Mouse (Mus musculus): ENCODE results near the gene Nectin1. TPM values are rescaled to one million over a fixed set of nuclear protein-coding genes. Genes with fewer than 3 reads are reported as not detected.

The Nectin1 gene
- total RNA-seq, 2 experiments from 2014 or later, result 1.8 to 2.3 TPM

DNA sequence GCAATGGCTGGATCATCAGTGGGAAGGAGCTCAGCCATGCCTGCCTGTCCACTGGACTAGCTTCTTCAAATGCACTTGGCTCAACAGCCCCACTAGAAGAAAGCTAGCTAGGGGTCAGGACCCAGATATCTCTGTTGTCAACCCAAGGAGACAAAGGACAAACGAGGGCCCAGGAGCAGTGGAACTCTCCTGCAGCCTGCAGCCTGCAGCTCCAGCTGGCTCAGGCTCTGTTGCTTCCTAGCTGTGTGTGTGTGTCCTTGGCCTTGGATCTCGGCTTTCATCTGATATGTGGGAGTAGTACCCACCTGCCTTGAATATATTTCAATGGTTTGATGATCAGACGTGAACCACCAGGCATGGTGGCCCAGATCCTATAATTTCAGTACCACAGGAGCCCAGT lies 49.6 kb downstream of the Nectin1 start:
- intact Hi-C loops (cut with DNase I), result no loop called here
- no peak for DNase-seq

DNA sequence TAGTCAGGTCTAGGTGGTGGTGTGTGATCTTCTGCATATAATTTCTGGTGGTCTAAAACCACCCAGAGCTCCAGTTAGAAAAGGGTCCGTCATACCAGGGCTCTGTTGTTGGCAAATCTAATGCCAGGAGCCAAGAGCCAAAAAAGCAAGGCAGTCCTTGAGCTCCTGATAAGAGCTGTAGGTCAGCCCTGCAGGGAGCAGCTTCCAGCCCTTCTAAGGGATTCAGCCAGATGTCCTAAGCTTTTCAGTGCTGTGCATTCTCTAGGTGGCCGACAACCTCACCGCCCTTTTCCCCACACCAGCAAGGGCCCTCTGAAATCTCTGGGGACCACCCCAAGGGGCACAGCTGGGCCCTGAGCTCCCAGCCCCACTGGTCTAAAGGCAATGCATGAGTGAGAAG lies 52.2 kb downstream of the Nectin1 start:
- no peak for DNase-seq

DNA sequence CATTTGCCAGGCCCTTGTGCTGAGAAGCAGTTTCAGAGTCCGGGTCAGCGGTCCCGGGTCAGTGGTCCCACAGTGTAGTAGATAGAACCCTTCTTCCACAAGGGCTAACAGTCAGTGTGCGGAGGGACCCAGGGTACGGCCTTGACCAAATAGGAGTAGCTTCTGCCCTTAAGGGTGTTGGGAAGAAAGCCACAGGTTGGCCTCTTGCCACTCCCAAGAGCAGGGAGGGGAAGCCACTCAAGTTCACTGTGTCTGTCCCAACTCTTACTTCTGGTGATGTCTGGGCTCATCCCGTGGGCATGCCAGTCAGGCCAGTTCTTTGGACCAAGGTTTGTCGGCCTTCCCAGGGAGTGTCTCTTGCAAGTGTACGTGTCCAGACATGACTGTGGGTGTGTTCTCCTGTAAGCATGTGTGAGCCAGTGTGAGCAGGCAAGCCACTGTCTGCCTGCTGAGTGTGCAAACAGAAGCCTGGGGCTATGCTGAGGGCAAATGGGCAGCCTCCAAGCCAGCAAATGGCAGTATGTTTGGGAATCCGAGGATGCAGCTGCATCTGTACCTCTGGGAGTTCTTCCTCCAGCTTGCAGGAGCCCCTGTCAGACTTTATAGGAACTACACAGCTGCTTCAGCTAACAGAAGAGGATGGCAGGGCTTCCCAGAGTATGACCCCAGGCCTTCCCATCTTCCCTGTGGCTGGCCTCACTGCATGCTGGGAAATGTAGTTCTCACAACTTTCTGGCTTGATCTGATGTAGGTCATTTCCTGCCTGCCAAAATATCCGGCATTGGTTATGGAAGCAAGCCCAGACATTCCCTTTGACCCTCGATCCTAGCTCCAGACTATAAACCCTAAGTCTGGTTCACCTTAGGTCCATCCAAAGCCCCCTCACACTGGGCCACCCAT lies 53.3 kb downstream of the Nectin1 start:
- no peak for DNase-seq
- intact Hi-C loops (cut with DNase I), result loop anchor here (2.0 kb wide), 1 partner anchor 50 kb away; no protein-coding TSS in a partner anchor

More for the DNA sequence above, 52.2 kb downstream of the Nectin1 start:
- intact Hi-C loops (cut with DNase I), result loop anchor here (2.0 kb wide), 1 partner anchor 49 kb away; no protein-coding TSS in a partner anchor

DNA sequence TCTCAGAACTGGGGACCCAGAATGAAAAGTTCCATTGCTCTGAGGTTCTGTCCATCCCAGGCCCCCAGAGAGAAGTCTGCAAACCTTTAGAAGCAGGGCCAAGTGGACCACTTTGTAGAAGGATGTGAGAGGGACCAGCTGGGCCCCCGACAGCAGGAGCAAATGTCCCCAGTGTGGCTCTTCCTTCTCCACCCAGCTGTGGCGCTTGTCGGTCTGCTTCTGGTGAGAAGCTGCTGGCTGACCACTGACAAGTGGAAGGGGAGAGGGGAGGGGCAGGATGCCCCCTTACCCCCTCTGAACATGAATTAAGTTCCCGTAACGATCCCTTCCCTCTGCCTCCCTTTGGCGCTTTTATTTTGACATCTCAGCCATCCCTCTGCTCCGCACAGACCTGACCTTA lies 54.0 kb downstream of the Nectin1 start:
- intact Hi-C loops (cut with DNase I), result loop anchor here (2.0 kb wide), 1 partner anchor 51 kb away; no protein-coding TSS in a partner anchor
- DNase-seq, result no peak

DNA sequence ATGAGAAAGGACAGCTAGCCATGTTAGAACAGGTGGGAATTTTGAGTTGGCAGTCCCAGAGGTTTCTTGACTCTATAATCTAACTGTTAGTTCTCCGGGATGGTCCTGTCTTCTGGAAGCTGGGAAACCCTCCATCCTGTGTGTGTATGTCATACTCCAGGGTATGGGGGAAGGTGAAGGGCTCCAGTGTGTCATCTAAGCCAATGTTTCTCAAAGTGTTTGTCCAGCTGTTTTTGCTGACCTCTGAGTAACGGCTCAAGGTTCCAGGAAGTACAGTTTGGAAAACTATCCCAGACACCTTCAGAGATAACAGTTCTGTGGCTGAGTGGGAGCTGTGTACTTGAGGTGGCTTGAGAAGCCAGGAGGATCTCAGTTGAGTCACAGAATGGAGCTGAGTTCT lies 56.7 kb downstream of the Nectin1 start:
- no peak for DNase-seq
- intact Hi-C loops (cut with DNase I), result no loop called here

DNA sequence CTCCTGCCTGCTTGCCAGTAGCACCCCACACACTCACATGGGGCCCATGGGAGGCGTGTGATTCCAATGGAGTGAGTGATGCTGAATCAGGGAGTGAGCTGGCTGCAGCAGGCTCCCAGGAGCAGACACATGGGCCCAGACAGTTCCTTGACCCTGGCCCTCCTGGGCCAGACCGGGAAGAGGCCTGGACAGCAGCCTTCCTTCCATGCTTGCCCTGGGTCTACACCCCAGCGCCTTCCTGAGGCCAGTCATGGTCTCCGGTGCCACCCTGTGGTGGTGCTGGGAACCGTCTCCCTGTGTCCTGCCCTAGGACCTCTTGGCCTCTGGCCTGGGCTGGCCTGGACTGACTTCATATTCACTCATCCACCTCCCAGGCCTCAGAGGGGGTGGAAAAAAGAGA lies 58.1 kb downstream of the Nectin1 start:
- peak; percentile 82 to 88 for DNase-seq
- intact Hi-C loops (cut with DNase I), result loop anchor here (1.0 to 2.0 kb wide), 2 partner anchors 60 to 463 kb away; no protein-coding TSS in a partner anchor

DNA sequence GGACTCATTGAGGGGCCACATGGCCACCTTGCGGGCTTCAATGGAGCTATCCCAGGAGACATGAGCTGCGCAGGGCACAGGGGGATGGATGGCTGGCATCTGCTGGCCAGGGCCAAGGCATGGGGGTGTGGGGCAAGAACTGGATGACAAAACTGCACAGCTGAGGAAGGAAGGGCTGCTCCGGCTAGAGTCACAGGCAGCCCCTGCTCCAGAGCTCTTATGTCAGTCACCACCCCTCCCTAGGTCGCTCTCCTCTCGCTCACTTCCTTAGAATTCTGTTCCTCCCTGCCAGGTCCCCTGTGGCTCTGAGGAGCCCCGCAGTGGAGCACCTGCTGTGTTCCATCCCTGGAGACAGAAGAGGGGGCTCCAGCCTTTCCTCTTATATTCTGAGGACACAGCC lies 63.8 kb downstream of the Nectin1 start:
- intact Hi-C loops (cut with DNase I), result no loop called here
- no peak for DNase-seq

DNA sequence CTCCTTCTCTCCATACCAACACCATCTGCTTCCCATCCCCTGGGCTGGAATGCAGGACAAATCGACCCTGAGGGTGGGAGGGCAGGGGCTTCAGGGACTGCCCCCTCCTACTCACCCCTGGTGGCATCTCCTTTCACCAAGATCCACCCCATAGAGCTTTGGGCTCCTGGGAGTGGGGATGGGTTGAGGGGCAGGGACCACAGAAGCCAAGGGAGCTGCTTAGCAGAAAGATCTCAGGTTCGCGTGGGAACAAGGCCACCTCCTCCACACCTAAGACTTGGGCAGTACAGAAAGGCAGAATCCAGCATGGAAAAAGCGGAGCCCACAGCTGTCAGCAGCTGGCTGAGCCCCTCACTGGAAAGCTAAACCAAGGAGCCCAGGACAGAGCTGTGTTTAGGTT lies 64.3 kb downstream of the Nectin1 start:
- no peak for DNase-seq
- intact Hi-C loops (cut with DNase I), result no loop called here

DNA sequence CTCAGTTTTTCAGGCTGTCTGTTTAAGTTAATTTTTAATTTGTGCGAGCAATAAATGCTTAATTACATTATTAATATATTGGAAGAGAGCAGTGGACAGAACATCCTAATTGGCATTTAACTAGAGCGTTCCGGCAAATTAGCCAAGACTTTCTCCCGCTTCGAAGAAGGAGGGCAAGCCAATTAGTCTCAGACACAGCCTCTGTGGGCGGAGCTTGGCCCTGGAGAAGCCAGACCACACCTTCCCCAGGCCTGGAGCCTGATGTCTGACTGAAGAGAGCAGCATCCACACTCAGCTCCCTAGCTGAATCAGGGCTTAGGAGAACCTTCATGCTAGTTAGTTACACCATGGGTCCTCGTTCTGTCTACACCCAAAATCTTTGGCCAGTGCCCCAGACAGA lies 64.8 kb downstream of the Nectin1 start:
- no peak for DNase-seq
- intact Hi-C loops (cut with DNase I), result no loop called here

DNA sequence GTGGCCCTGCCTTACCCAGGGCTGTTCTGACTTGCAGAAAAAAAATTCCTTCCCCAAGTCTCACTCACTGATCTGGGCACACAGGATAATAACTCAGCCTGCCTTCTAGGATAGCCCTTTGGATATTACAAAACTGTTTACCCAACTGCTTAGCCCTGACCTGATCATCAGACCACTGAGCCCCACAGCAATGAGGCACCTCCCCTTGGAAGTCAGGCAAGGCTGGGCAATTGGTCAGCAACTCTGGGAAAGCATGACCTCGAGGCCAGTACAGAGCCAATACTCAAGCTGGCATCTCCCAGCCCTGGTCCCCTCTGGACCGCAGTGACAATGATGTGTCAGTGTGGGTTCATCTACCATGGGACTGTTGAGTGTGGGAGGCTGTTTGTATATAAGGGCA lies 69.4 kb downstream of the Nectin1 start:
- intact Hi-C loops (cut with DNase I), result no loop called here

DNA sequence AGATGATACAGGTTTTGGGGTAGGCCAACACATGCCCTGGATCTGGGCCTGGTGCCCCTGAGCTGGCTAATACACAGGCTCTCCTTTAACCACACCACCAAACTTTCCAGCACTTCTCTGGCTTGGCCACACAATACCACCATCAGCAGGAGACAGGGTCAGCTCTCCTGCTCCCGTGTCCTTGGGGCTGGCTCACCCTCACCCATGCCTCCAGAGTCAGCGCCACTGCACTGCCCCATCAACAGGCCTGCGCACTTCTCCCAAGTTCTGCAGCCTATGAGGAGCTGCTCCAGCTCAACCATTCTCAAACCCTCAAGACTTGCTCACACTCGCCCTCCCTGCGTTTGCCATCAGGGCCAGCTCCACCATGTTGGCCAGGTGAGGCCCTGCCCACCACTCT lies 78.4 kb downstream of the Nectin1 start:
- intact Hi-C loops (cut with DNase I), result no loop called here
- DNase-seq, result no peak

More for the DNA sequence above, 69.4 kb downstream of the Nectin1 start:
- DNase-seq, result no peak

DNA sequence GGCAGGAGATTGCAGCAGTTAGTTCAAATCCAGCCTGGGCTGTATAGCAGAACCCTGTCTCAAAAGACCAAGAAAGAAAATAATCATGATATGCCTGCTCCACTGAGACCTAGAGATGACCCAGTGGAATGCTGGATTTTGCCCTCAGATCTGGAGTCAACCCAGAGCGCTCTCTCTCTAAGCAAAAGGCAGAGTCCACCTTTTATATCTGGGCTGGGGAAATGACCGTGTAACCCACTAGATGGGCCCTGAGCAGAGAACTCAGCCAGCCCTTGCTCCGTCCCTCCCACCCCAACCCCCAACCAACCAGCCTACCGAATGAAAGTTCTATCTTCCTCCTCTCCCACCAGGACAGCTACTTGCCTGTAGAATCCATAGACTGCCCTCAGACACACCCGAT lies 81.4 kb downstream of the Nectin1 start:
- DNase-seq, result no peak
- intact Hi-C loops (cut with DNase I), result no loop called here

DNA sequence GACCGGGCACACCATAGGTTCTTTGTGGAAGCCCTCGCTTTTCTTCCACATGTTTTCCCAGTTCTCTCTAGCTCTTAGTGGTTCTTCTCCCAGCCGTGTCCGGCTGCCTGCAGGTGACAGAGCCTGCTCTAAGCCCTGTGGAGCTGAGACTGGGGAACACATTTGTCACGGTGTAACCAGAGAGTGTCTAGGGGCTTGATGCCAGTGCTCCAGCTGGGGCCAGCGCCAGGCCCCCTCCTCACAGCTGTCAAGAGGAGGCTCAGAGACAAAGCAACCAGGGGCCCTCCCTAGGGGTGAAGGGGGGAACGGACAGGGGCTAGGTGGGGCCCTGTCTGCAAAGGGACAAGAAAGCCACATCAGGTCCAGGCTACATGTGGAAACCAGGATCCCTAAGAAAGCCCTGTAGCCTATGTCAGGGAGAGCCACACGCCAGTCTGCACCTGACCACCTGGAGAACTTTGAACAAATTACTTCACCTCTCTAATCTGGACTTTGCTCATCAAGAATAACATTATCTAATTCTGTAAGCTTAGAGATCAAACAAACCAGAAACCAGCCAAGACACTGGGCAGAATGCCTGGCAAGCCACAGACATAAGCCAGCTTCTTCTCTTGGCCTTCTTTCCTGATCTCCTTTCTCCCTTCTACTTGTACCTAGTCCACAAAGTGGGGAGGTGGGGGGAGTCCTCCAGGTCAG lies 82.9 kb downstream of the Nectin1 start:
- no peak for DNase-seq
- intact Hi-C loops (cut with DNase I), result no loop called here

DNA sequence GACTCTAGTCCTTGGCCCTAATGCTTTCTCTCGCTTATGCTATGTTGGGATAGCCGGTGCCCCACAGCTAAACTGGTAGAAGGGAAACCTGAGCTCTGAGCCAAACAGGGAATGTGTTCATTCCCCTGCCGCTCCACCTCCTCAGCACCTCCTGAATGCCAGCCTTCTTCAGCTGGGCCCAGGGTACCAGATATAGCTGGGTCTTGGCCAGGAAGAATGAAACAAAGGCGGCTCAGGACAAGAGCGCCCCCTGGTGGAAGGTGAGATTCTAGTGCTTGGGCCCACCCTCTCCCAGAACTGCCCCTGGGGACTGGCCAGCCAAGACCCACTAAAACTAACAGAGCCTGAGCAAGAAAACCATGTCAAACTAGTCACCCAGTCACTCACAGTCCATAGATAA lies 83.8 kb downstream of the Nectin1 start:
- DNase-seq, result peak; percentile 42 to 44
- intact Hi-C loops (cut with DNase I), result no loop called here

DNA sequence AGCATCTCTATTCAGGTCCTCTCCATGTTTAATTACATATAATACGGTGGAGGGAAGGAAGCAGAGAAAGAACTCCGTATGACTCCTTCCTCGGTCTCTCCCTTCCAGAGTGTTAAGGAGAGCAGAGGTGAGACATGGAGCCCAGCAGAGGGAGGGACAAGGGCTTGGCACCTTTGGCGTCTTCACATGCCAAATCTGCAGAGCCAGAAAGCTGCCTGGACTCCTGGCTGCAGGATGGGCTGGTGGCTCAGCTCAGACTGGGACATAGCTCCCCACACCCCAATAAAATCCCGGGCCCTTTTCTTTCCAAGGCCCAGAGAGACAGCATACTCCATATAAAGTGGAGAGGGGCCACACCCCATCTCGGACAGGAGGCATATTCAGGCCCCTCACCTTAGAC lies 85.2 kb downstream of the Nectin1 start:
- no peak for DNase-seq
- intact Hi-C loops (cut with DNase I), result loop anchor here (2.0 kb wide), 1 partner anchor 86 kb away; the partner anchor contains the start of gene Nectin1

DNA sequence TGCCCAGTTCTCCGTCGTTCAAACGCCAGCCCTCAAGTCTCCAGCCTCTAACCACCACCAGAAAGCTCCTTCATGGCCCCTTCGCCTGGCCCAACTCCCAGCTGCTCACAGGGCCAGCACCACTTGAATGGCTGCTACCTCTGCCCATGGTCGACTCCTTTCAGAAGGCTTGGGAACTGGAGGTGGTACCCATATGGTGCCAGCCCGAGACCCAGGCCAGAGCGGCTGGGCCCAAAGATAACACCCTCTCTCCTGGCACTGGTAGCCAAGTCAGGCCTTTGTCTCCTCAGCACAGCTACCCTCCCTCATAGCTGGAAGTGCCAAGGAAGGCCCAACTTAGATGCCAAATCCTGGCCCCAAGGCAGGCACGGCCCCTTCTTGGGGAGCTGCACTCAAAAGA lies 89.4 kb downstream of the Nectin1 start:
- intact Hi-C loops (cut with DNase I), result no loop called here
- DNase-seq, result no peak

DNA sequence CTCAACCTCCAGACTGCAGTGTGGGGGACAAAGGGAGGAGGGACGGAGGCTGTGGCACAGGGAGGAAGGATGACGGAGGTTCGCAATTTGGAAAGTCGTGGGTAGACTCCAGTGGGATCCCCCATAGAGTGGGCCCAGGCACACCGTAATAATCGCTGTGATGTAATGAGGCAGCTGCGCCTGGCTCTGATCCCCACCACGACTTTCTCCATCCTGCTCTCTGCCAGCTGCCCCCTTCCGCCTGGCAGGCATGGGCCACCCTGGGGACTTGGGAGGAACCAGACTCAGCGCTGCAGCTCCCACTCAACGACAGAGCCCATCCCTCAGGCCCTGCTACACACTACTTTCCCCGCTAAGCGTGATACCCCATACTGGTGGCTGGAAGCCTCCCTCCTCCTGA lies 90.5 kb downstream of the Nectin1 start:
- DNase-seq, result no peak
- intact Hi-C loops (cut with DNase I), result no loop called here

DNA sequence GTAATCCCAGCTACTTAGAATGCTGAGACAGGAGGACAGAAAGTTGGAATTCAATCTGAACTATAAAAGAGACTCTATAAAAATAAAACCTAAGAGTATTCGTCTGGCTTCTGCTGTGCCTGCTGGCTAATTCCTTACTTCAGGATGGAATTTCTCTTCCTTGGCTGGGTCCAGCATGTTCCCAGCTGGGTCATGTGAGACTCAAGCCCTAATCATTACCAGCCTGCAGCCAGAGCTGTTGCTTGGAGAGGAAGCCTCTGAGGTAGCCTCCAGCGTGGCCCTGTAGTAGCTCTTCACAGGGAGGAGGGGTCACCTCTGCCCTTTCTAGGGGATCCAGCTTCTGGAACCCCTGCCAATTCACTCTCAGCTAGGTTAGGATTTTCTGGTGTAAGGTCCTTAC lies 94.8 kb downstream of the Nectin1 start:
- intact Hi-C loops (cut with DNase I), result no loop called here
- no peak for DNase-seq

DNA sequence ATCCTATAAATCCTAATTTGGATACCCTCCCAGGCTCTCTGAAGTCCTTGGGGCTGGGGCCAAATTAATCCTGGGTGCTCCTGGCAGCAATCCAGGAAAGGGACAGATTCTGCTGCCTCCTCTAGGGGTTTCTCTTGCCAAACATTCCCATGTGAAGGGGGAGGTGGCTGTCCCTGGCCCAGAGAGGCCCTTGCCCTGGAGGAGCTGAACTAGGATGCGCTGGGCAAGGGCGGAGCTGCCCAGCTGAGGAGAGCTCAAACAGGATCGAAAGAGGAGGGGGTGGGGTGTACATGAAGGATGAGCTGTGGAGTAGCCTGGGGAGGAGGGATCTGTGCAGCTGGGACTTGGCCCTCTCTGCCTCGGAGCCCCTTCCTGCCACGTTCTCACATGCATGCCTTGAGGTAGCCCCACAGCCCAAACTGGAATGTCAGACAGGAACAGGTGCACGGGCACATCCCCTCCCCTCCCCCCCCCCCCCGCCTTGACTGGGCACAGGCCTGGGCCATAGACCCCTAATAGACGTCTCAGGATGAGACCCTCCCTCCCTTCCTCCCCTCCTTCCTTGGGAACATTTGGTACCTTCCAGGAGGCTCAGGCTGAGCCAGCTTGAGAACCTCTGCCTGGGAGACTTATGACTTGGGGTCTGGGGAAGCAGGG lies 99.3 kb downstream of the Nectin1 start:
- no peak for DNase-seq
- intact Hi-C loops (cut with DNase I), result no loop called here

DNA sequence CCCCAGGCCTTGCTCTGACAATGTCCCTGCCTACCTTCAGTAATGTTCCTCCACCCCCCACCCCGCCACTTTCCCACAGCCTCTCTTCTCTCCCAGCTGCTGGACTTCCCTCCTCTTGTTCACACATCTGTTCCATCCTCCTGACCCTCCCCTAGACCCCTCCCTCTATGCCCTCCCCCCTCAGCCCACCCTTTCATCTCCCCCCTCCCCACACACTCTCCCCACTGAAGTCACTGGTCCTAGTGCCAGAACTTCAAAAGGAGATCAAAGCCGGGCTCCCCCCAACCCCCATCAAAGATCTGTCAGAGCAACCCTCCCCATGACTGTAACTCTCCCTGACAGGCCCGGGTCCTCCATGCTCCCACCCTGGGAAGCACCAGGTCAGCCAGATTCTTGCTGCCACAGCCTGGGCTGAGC lies 99.9 kb downstream of the Nectin1 start:
- intact Hi-C loops (cut with DNase I), result no loop called here
- DNase-seq, result no peak

Data from gastrocnemius, postnatal 36 days (tissue).